Mouse (Mus musculus) hindbrain, embryonic 16.5 days (tissue): ENCODE results near the gene Vcan. TPM values are rescaled to one million over a fixed set of nuclear protein-coding genes. Genes with fewer than 3 reads are reported as not detected.

Experiments
- ATAC-seq: fragments of 200-750 bp; cut with Nextera tagmentation; 2 replicates; pipeline ENCODE4 v1.8.0; 2017; ENCODE audit warnings: moderate TSS enrichment, moderate library complexity
- H3K27ac ChIP-seq: fragments of 300-500 bp; sonication (generic); 2 replicates; pipeline ENCODE4 v1.5.1; 2014; ENCODE audit warnings: low read depth, mild to moderate bottlenecking, control low read depth, low read length, moderate library complexity
- H3K27me3 ChIP-seq: fragments of 300-500 bp; sonication (generic); replicated peaks from 2 replicates; pipeline ENCODE4 v1.6.1; 2014; ENCODE audit warnings: low read length; ENCODE audit not compliant: control insufficient read depth, insufficient read depth
- H3K36me3 ChIP-seq: fragments of 300-500 bp; sonication (generic); 2 replicates; pipeline ENCODE4 v1.6.1; 2014; ENCODE audit warnings: mild to moderate bottlenecking, low read length, moderate library complexity, mixed read lengths; ENCODE audit not compliant: control insufficient read depth, insufficient read depth
- H3K4me1 ChIP-seq: fragments of 300-500 bp; sonication (generic); 2 replicates; pipeline ENCODE4 v1.6.1; 2014; ENCODE audit warnings: low read depth, low read length; ENCODE audit not compliant: control insufficient read depth, insufficient read depth
- H3K4me2 ChIP-seq: fragments of 300-500 bp; sonication (generic); 2 replicates; pipeline ENCODE4 v1.6.1; 2014; ENCODE audit warnings: mild to moderate bottlenecking, low read length, control low read depth, moderate library complexity
- H3K4me3 ChIP-seq: fragments of 300-500 bp; sonication (generic); 2 replicates; pipeline ENCODE4 v1.5.1; 2014; ENCODE audit warnings: mild to moderate bottlenecking, low read length, control low read depth, moderate library complexity
- H3K9ac ChIP-seq: fragments of 300-500 bp; sonication (generic); 2 replicates; pipeline ENCODE4 v1.6.1; 2014; ENCODE audit warnings: low read depth, mild to moderate bottlenecking, control low read depth, low read length, moderate library complexity
- H3K9me3 ChIP-seq: fragments of 300-500 bp; sonication (generic); 2 replicates; pipeline ENCODE4 v1.6.1; 2014; ENCODE audit warnings: mild to moderate bottlenecking, low read length, moderate library complexity; ENCODE audit not compliant: control insufficient read depth
- WGBS: fragments of 180-500 bp; shearing (Covaris S2); extraction: QIAGEN DNeasy Blood & Tissue Kit; methylation state at CpG from one replicate; pipeline ENCODE4 v1.1.7; 2014; 5-methylcytosine and 5-hydroxymethylcytosine counted together
- polyA plus RNA-seq: library from polyadenylated mRNA; unstranded; fragments of >200 nt; fragmentation: Nextera tagmentation; extraction: Ambion mirVana; gene quantifications from 2 replicates; pipeline ENCODE4 v1.2.1, GENCODE M21; 2015

Vcan gene
- polyA plus RNA-seq, 1 experiment from 2014 or later: 32.0 TPM

GRCm38 (mm10) chr13:89657046-89657445 is 85.3 kb downstream of the Vcan start:
- no peak for ATAC-seq
- WGBS: 96% methylated on average over 11 of the region's 11 CpGs

GRCm38 (mm10) chr13:89653279-89653678 is 89.0 kb downstream of the Vcan start:
- Histone ChIP-seq H3K9me3 (no peaks in the 10 kb centered on the region), H3K4me3 (no peak overlapping the region), H3K9ac (no peak overlapping the region), H3K27ac (no peak overlapping the region), H3K4me1 (no peaks in the 10 kb centered on the region), H3K4me2 (no peak overlapping the region), H3K36me3 (0 out of 2 replicates have a peak, but pooled peaks cover 3% of the 10 kb centered on the region), H3K27me3 (no peaks in the 10 kb centered on the region)
- 97% methylated on average over 2 of the region's 2 CpGs for WGBS
- no peak for ATAC-seq

More at GRCm38 (mm10) chr13:89657046-89657445, 85.3 kb downstream of the Vcan start:
- Histone ChIP-seq H3K4me1 (no peaks in the 10 kb centered on the region), H3K9ac (no peak overlapping the region), H3K27ac (no peak overlapping the region), H3K4me3 (no peak overlapping the region), H3K27me3 (no peaks in the 10 kb centered on the region), H3K36me3 (0 out of 2 replicates have a peak, but pooled peaks cover 3% of the 10 kb centered on the region), H3K9me3 (no peaks in the 10 kb centered on the region), H3K4me2 (no peak overlapping the region)

- no peak overlapping the region for H3K9ac ChIP-seq
- no peaks in the 10 kb centered on the region for H3K27me3 ChIP-seq
- no peak overlapping the region for H3K4me3 ChIP-seq
- H3K4me1 ChIP-seq: no peaks in the 10 kb centered on the region
- H3K36me3 ChIP-seq: 0 out of 2 replicates have a peak, but pooled peaks cover 3% of the 10 kb centered on the region
- no peaks in the 10 kb centered on the region for H3K9me3 ChIP-seq
- no peak for ATAC-seq
- 72% methylated on average over 1 of the region's 1 CpGs for WGBS
- no peak overlapping the region for H3K27ac ChIP-seq
- H3K4me2 ChIP-seq: no peak overlapping the region
Observed at GRCm38 (mm10) chr13:89652773-89653172, 89.5 kb downstream of the Vcan start.

GRCm38 (mm10) chr13:89645589-89645988 is 96.7 kb downstream of the Vcan start:
- Histone ChIP-seq H3K36me3 (no peaks in the 10 kb centered on the region), H3K27me3 (no peaks in the 10 kb centered on the region), H3K9ac (no peak overlapping the region), H3K27ac (no peak overlapping the region), H3K4me2 (no peak overlapping the region), H3K9me3 (no peaks in the 10 kb centered on the region), H3K4me3 (no peak overlapping the region), H3K4me1 (no peaks in the 10 kb centered on the region)
- no peak for ATAC-seq
- WGBS: 51% methylated on average over 2 of the region's 2 CpGs

- H3K4me1 ChIP-seq: no peaks in the 10 kb centered on the region
- H3K9ac ChIP-seq: no peak overlapping the region
- no peak for ATAC-seq
- no peak overlapping the region for H3K4me2 ChIP-seq
- H3K27ac ChIP-seq: no peak overlapping the region
- no peaks in the 10 kb centered on the region for H3K9me3 ChIP-seq
- 77% methylated on average over 3 of the region's 3 CpGs for WGBS
- H3K36me3 ChIP-seq: no peaks in the 10 kb centered on the region
- H3K27me3 ChIP-seq: no peaks in the 10 kb centered on the region
- no peak overlapping the region for H3K4me3 ChIP-seq
Observed at GRCm38 (mm10) chr13:89637012-89637411, 105.3 kb downstream of the Vcan start.

GRCm38 (mm10) chr13:89634137-89634683 is 108.1 kb downstream of the Vcan start:
- Histone ChIP-seq H3K27me3 (no peaks in the 10 kb centered on the region), H3K4me1 (no peaks in the 10 kb centered on the region), H3K4me3 (no peak overlapping the region), H3K9ac (no peak overlapping the region), H3K36me3 (no peaks in the 10 kb centered on the region), H3K9me3 (no peaks in the 10 kb centered on the region), H3K4me2 (no peak overlapping the region), H3K27ac (no peak overlapping the region)
- peak; percentile 74 for ATAC-seq
- WGBS: 30% methylated on average over 4 of the region's 4 CpGs

GRCm38 (mm10) chr13:89619064-89619463 is 123.2 kb downstream of the Vcan start:
- no peak for ATAC-seq
- no peaks in the 10 kb centered on the region for H3K36me3 ChIP-seq
- no peaks in the 10 kb centered on the region for H3K9me3 ChIP-seq
- no peaks in the 10 kb centered on the region for H3K27me3 ChIP-seq
- no peak overlapping the region for H3K4me3 ChIP-seq
- H3K4me1 ChIP-seq: no peaks in the 10 kb centered on the region
- H3K9ac ChIP-seq: no peak overlapping the region
- WGBS: 88% methylated on average over 3 of the region's 3 CpGs
- no peak overlapping the region for H3K27ac ChIP-seq
- no peak overlapping the region for H3K4me2 ChIP-seq

GRCm38 (mm10) chr13:89607399-89607798 is 134.9 kb downstream of the Vcan start:
- Histone ChIP-seq H3K27me3 (no peaks in the 10 kb centered on the region), H3K4me1 (no peaks in the 10 kb centered on the region), H3K36me3 (no peaks in the 10 kb centered on the region), H3K4me2 (no peak overlapping the region), H3K27ac (no peak overlapping the region), H3K4me3 (no peak overlapping the region), H3K9ac (no peak overlapping the region), H3K9me3 (no peaks in the 10 kb centered on the region)
- WGBS: 43% methylated on average over 3 of the region's 3 CpGs
- peak; percentile 63; the same call in 1 of the 2 replicates for ATAC-seq
